Mouse (Mus musculus) C2C12 (cell line): ENCODE measurements around the gene Mien1.

Source experiments
- CEBPB ChIP-seq: IDR thresholded peaks from one replicate; pipeline ENCODE4 v1.6.1; 2011; ENCODE audit warnings: low read depth, mild to moderate bottlenecking, control low read depth, moderate library complexity
- CTCF ChIP-seq: IDR thresholded peaks from one replicate; pipeline ENCODE4 v1.5.1; 2011; ENCODE audit not compliant: control insufficient read depth, insufficient read depth, insufficient read length
- FOSL1 ChIP-seq: IDR thresholded peaks from one replicate; pipeline ENCODE4 v1.8.0; 2011; ENCODE audit warnings: mild to moderate bottlenecking, low read length; ENCODE audit not compliant: poor library complexity, insufficient read depth, severe bottlenecking
- MAX ChIP-seq: IDR thresholded peaks from one replicate; pipeline ENCODE4 v1.6.1; 2011; ENCODE audit warnings: mild to moderate bottlenecking, control low read depth
- MYOD1 ChIP-seq: IDR thresholded peaks from one replicate; pipeline ENCODE4 v1.6.1; 2011; ENCODE audit warnings: low read depth; ENCODE audit not compliant: control insufficient read depth, insufficient read length
- MYOG ChIP-seq: IDR thresholded peaks from one replicate; pipeline ENCODE4 v1.6.1; 2011; ENCODE audit not compliant: control insufficient read depth, insufficient read length; ENCODE audit errors: extremely low read depth
- USF1 ChIP-seq: IDR thresholded peaks from one replicate; pipeline ENCODE4 v1.6.1; 2011; ENCODE audit warnings: low read depth, mild to moderate bottlenecking, control low read depth, moderate library complexity

GRCm38 (mm10) chr11:98456945-98457344 lies 18.2 kb upstream of the Mien1 start:
- no peak for TF ChIP-seq CEBPB
- no peak for TF ChIP-seq CTCF
- TF ChIP-seq MAX = no peak
- TF ChIP-seq MYOD1 = no peak
- TF ChIP-seq MYOG = no peak
- TF ChIP-seq USF1 = no peak
- no peak for TF ChIP-seq FOSL1
